Mouse (Mus musculus) layer of hippocampus, adult 11-12 months (tissue): ENCODE data around the gene Lyst.
"Not testable (repeated sequence)": the region's sequence is repeated elsewhere in the genome, so short reads cannot be mapped to it uniquely, and the experiment has no call there.

Experiments
- DNase-seq: peaks from one replicate; pipeline ENCODE4 v3.0.0; 2022; ENCODE audit warnings: low spot score

Lyst gene

GRCm38 (mm10) chr13:13590048-13591011 is at the start of gene Lyst:
TSS of gene Lyst (plus strand) at chr13:13590397.
- peak; percentile 98 for DNase-seq

GRCm38 (mm10) chr13:13543073-13543472 is 47.1 kb upstream of the Lyst start:
- not testable (repeated sequence) for DNase-seq

GRCm38 (mm10) chr13:13546792-13547191 is 43.4 kb upstream of the Lyst start:
- peak; percentile 85 for DNase-seq

GRCm38 (mm10) chr13:13547889-13548288 is 42.3 kb upstream of the Lyst start:
- no peak for DNase-seq

- no peak for DNase-seq
Measured at GRCm38 (mm10) chr13:13548431-13549190, 41.6 kb upstream of the Lyst start.

GRCm38 (mm10) chr13:13549687-13550660 is 40.2 kb upstream of the Lyst start:
- DNase-seq, result no peak

- DNase-seq, result no peak
Measured at GRCm38 (mm10) chr13:13552020-13552419, 38.2 kb upstream of the Lyst start.

- DNase-seq, result no peak
Measured at GRCm38 (mm10) chr13:13553660-13554059, 36.5 kb upstream of the Lyst start.

GRCm38 (mm10) chr13:13555196-13555595 is 35.0 kb upstream of the Lyst start:
- no peak for DNase-seq

GRCm38 (mm10) chr13:13557001-13557743 is 33.0 kb upstream of the Lyst start:
- no peak for DNase-seq

GRCm38 (mm10) chr13:13558251-13558650 is 31.9 kb upstream of the Lyst start:
- no peak for DNase-seq

- no peak for DNase-seq
Measured at GRCm38 (mm10) chr13:13558900-13559299, 31.3 kb upstream of the Lyst start.

- no peak for DNase-seq
Measured at GRCm38 (mm10) chr13:13562571-13562970, 27.6 kb upstream of the Lyst start.

- DNase-seq, result no peak
Measured at GRCm38 (mm10) chr13:13564116-13564515, 26.1 kb upstream of the Lyst start.

- no peak for DNase-seq
Measured at GRCm38 (mm10) chr13:13564541-13564940, 25.7 kb upstream of the Lyst start.

- DNase-seq, result no peak
Measured at GRCm38 (mm10) chr13:13567640-13568039, 22.6 kb upstream of the Lyst start.

- no peak for DNase-seq
Measured at GRCm38 (mm10) chr13:13568824-13569223, 21.4 kb upstream of the Lyst start.

GRCm38 (mm10) chr13:13569603-13570002 is 20.6 kb upstream of the Lyst start:
- DNase-seq, result no peak

- no peak for DNase-seq
Measured at GRCm38 (mm10) chr13:13572060-13572835, 17.9 kb upstream of the Lyst start.

GRCm38 (mm10) chr13:13572941-13573340 is 17.3 kb upstream of the Lyst start:
- DNase-seq, result no peak
